Comparison of ENCODE assay signal across 17 mouse cellular contexts in genomic region chr10:94133674-94134073, GRCm38 (mm10).
"Had no signal": no experiment of that assay in that cellular context is flagged by ENCODE, and none has a peak within 500 bp of the region (broad histone marks: within the 10 kb centered on the region; RNA-seq: fewer than 3 reads in every experiment).

No protein-coding gene starts in this region.

- H3K9me3 ChIP-seq: liver, embryonic 13.5 days; liver, embryonic 15.5 days; lung, embryonic 15.5 days; megakaryocyte, embryonic 14.5 days; midbrain, embryonic 13.5 days; midbrain, embryonic 15.5 days; neural tube, embryonic 12.5 days; stomach, embryonic 15.5 days had no signal

- H3K4me1 ChIP-seq: liver, embryonic 13.5 days; liver, embryonic 15.5 days; megakaryocyte, embryonic 14.5 days; midbrain, embryonic 15.5 days; neural tube, embryonic 12.5 days had no signal

- H3K27ac ChIP-seq: liver, embryonic 13.5 days; liver, embryonic 15.5 days; lung, embryonic 15.5 days; macrophage; midbrain, embryonic 13.5 days; midbrain, embryonic 15.5 days; neural tube, embryonic 12.5 days; stomach, embryonic 15.5 days had no signal

- H3K4me3 ChIP-seq: liver, embryonic 13.5 days; liver, embryonic 15.5 days; lung, embryonic 15.5 days; megakaryocyte, embryonic 14.5 days; midbrain, embryonic 13.5 days; midbrain, embryonic 15.5 days; neural tube, embryonic 12.5 days; stomach, embryonic 15.5 days had no signal

- ATAC-seq: liver, postnatal 0 days; lung, postnatal 0 days; midbrain, embryonic 13.5 days; midbrain, embryonic 15.5 days had no signal

- H3K36me3 ChIP-seq: midbrain, embryonic 15.5 days; neural tube, embryonic 12.5 days; stomach, embryonic 15.5 days had no signal

- H3K27me3 ChIP-seq: liver, embryonic 13.5 days; liver, embryonic 15.5 days; lung, embryonic 15.5 days; midbrain, embryonic 13.5 days; midbrain, embryonic 15.5 days; neural tube, embryonic 12.5 days; stomach, embryonic 15.5 days had no signal

- DNase-seq: liver, embryonic 13.5 days; liver, postnatal 0 days; lung, adult 2 months; lung, postnatal 14 days; lung, postnatal 36 days; thymus, adult 18-20 months; thymus, postnatal 14 days; thymus, postnatal 36 days had no signal
